18 mouse cellular contexts compared by ENCODE assay signal in genomic region chr2:72813282-72813974, GRCm38 (mm10).
DNase-seq lines count a peak whose midpoint lies in the region; ATAC-seq and TF ChIP-seq lines count a peak whose summit lies in the region.
"Had no signal": no experiment of that assay in that cellular context is flagged by ENCODE, and none has a peak within 500 bp of the region (broad histone marks: within the 10 kb centered on the region; RNA-seq: fewer than 3 reads in every experiment).

No protein-coding gene starts in this region.

- H3K4me3 ChIP-seq in liver, embryonic 16.5 days (ENCODE audit: low read depth, low read length), result no peak overlapping the region
- no peak overlapping the region for H3K4me3 ChIP-seq in stomach, postnatal 0 days (ENCODE audit: low read depth, low read length)
- no peak overlapping the region for H3K4me3 ChIP-seq in left cerebral cortex, adult 2 months
- H3K4me3 ChIP-seq: heart, embryonic 15.5 days; intestine, embryonic 15.5 days had no signal

- peak; percentile 40 for DNase-seq in heart, adult 11 months
- no peak for DNase-seq in heart, postnatal 14 days
- DNase-seq in c-Kit-positive CD71-positive TER-119-positive erythroid progenitor cells, embryonic 14.5 days (ENCODE audit: low spot score), result peak; percentile 56
- DNase-seq in stomach, postnatal 0 days (ENCODE audit: low spot score), result peak; percentile 48
- DNase-seq in left cerebral cortex, adult 2 months (ENCODE audit: extremely low spot score in 1 of 2, low spot score in 2 of 2), result no peak
- DNase-seq in embryo, embryonic 9.5 days (ENCODE audit: extremely low spot score), result no peak
- DNase-seq: adrenal gland, postnatal 14 days; cerebellum, adult 9-10 months; heart, adult 18-20 months; left cerebral cortex, postnatal 4 days; lung, adult 18-20 months; lung, postnatal 36 days; right cerebral cortex, adult 18-20 months; spleen, adult 18-20 months had no signal

- H3K4me1 ChIP-seq in liver, embryonic 16.5 days (ENCODE audit: control insufficient read depth, low read depth, low read length), result no peaks in the 10 kb centered on the region; the same call in 1 of the 2 replicates
- no peaks in the 10 kb centered on the region for H3K4me1 ChIP-seq in stomach, postnatal 0 days (replicated peaks; ENCODE audit: control insufficient read depth, insufficient read depth)
- H3K4me1 ChIP-seq: intestine, embryonic 15.5 days had no signal

- H3K9me3 ChIP-seq in liver, embryonic 16.5 days (replicated peaks; ENCODE audit: control insufficient read depth, low read length), result no peaks in the 10 kb centered on the region
- no peaks in the 10 kb centered on the region for H3K9me3 ChIP-seq in stomach, postnatal 0 days (ENCODE audit: control insufficient read depth, low read length)
- H3K9me3 ChIP-seq: embryonic facial prominence, embryonic 15.5 days; heart, embryonic 15.5 days; intestine, embryonic 15.5 days had no signal

- no peak for TF ChIP-seq CTCF in stomach, postnatal 0 days (IDR thresholded peaks at IDR 0.05; ENCODE audit: low read depth)
- TF ChIP-seq CTCF in left cerebral cortex, adult 2 months (IDR thresholded peaks at IDR 0.05), result no peak

- ATAC-seq in liver, embryonic 16.5 days (ENCODE audit: low read depth), result peak; percentile 60
- peak; percentile 65; the same call in 1 of the 2 replicates for ATAC-seq in stomach, postnatal 0 days (ENCODE audit: low FRiP score, low TSS enrichment)
- ATAC-seq: intestine, embryonic 15.5 days had no signal

- H3K27me3 ChIP-seq in liver, embryonic 16.5 days (ENCODE audit: control insufficient read depth, insufficient read depth, low read depth, low read length), result peaks cover 14% of the 10 kb centered on the region
- H3K27me3 ChIP-seq in stomach, postnatal 0 days (ENCODE audit: control insufficient read depth, insufficient read depth, low read length), result no peaks in the 10 kb centered on the region
- H3K27me3 ChIP-seq: heart, embryonic 15.5 days; intestine, embryonic 15.5 days had no signal

- H3K4me2 ChIP-seq in liver, embryonic 16.5 days (ENCODE audit: low read depth, low read length), result peak overlapping the region; percentile 32; the same call in 1 of the 2 replicates
- peak overlapping the region; percentile 17; the same call in 1 of the 2 replicates for H3K4me2 ChIP-seq in stomach, postnatal 0 days (replicated peaks; ENCODE audit: low read depth)
- H3K4me2 ChIP-seq: intestine, embryonic 15.5 days had no signal

- 28% methylated on average over 14 of the region's 14 CpGs for WGBS in liver, embryonic 16.5 days (ENCODE audit: insufficient replicate concordance)
- WGBS in stomach, postnatal 0 days, result 62% methylated on average over 14 of the region's 14 CpGs

- no peaks in the 10 kb centered on the region for H3K36me3 ChIP-seq in liver, embryonic 16.5 days (ENCODE audit: control insufficient read depth, insufficient read depth)
- H3K36me3 ChIP-seq in stomach, postnatal 0 days (ENCODE audit: control insufficient read depth, insufficient read depth, low read length), result no peaks in the 10 kb centered on the region
- H3K36me3 ChIP-seq: embryonic facial prominence, embryonic 15.5 days; heart, embryonic 15.5 days; intestine, embryonic 15.5 days had no signal

- no peak for TF ChIP-seq EP300 in stomach, postnatal 0 days (optimal IDR thresholded peaks at IDR 0.05)

- H3K9ac ChIP-seq in liver, embryonic 16.5 days (ENCODE audit: low read depth, low read length), result no peak overlapping the region
- H3K9ac ChIP-seq in stomach, postnatal 0 days (ENCODE audit: low read length), result no peak overlapping the region
- H3K9ac ChIP-seq: embryonic facial prominence, embryonic 15.5 days; heart, embryonic 15.5 days; intestine, embryonic 15.5 days had no signal

- intact Hi-C loops in heart, postnatal 14 days (cut with DNase I), result no loop called here
- intact Hi-C loops in left cerebral cortex, adult 2 months (cut with DNase I), result no loop called here

- no peak overlapping the region for H3K27ac ChIP-seq in liver, embryonic 16.5 days (ENCODE audit: low read length)
- H3K27ac ChIP-seq in stomach, postnatal 0 days (replicated peaks), result no peak overlapping the region
- H3K27ac ChIP-seq in left cerebral cortex, adult 2 months, result no peak overlapping the region
- H3K27ac ChIP-seq: embryonic facial prominence, embryonic 15.5 days; heart, embryonic 15.5 days; intestine, embryonic 15.5 days had no signal

Comparison
In these comparisons a context has a peak if more than half of its experiments do, and no peak if none do; other contexts are left out.
1. DNase-seq: peak in heart, adult 11 months (single experiment), c-Kit-positive CD71-positive TER-119-positive erythroid progenitor cells, embryonic 14.5 days (single experiment) and stomach, postnatal 0 days (single experiment); none in heart, postnatal 14 days (0 of 2), left cerebral cortex, adult 2 months (0 of 2) and embryo, embryonic 9.5 days (single experiment).